Mouse (Mus musculus): ENCODE results near the gene Rgs7bp.

Rgs7bp gene

GRCm38 (mm10) chr13:105008891-105009290 lies 45.8 kb downstream of the Rgs7bp start:
- DNase-seq (ENCODE audit: low spot score) = no peak

- no peak for DNase-seq (ENCODE audit: low spot score)
Observed at GRCm38 (mm10) chr13:105002831-105003157, 51.9 kb downstream of the Rgs7bp start.

GRCm38 (mm10) chr13:105002132-105002830 lies 52.4 kb downstream of the Rgs7bp start:
- DNase-seq (ENCODE audit: low spot score) = no peak

GRCm38 (mm10) chr13:105001714-105002113 lies 53.0 kb downstream of the Rgs7bp start:
- DNase-seq (ENCODE audit: low spot score) = no peak

GRCm38 (mm10) chr13:104988811-104989258 lies 65.9 kb downstream of the Rgs7bp start:
- DNase-seq (ENCODE audit: low spot score) = no peak

- no peak for DNase-seq (ENCODE audit: low spot score)
Observed at GRCm38 (mm10) chr13:104988009-104988540, 66.7 kb downstream of the Rgs7bp start.

- no peak for DNase-seq (ENCODE audit: low spot score)
Observed at GRCm38 (mm10) chr13:104985691-104986090, 69.0 kb downstream of the Rgs7bp start.

- no peak for DNase-seq (ENCODE audit: low spot score)
Observed at GRCm38 (mm10) chr13:104983989-104984388, 70.7 kb downstream of the Rgs7bp start.

GRCm38 (mm10) chr13:104982781-104983353 lies 71.9 kb downstream of the Rgs7bp start:
- no peak for DNase-seq (ENCODE audit: low spot score)

- no peak for DNase-seq (ENCODE audit: low spot score)
Observed at GRCm38 (mm10) chr13:104978176-104978575, 76.6 kb downstream of the Rgs7bp start.

- DNase-seq (ENCODE audit: low spot score) = no peak
Observed at GRCm38 (mm10) chr13:104967486-104967885, 87.2 kb downstream of the Rgs7bp start.

GRCm38 (mm10) chr13:104963716-104964115 lies 91.0 kb downstream of the Rgs7bp start:
- no peak for DNase-seq (ENCODE audit: low spot score)

- DNase-seq (ENCODE audit: low spot score) = no peak
Observed at GRCm38 (mm10) chr13:104962716-104963411, 91.9 kb downstream of the Rgs7bp start.

GRCm38 (mm10) chr13:104962166-104962565 lies 92.6 kb downstream of the Rgs7bp start:
- no peak for DNase-seq (ENCODE audit: low spot score)

- DNase-seq (ENCODE audit: low spot score) = no peak
Observed at GRCm38 (mm10) chr13:104960951-104961715, 93.6 kb downstream of the Rgs7bp start.

GRCm38 (mm10) chr13:104960206-104960928 lies 94.4 kb downstream of the Rgs7bp start:
- DNase-seq (ENCODE audit: low spot score) = no peak

GRCm38 (mm10) chr13:104959733-104960132 lies 95.0 kb downstream of the Rgs7bp start:
- DNase-seq (ENCODE audit: low spot score) = no peak

- DNase-seq (ENCODE audit: low spot score) = peak; percentile 77
Observed at GRCm38 (mm10) chr13:104947958-104948357, 106.8 kb downstream of the Rgs7bp start.

- DNase-seq (ENCODE audit: low spot score) = no peak
Observed at GRCm38 (mm10) chr13:104940483-104940882, 114.2 kb downstream of the Rgs7bp start.

- DNase-seq (ENCODE audit: low spot score) = no peak
Observed at GRCm38 (mm10) chr13:104939856-104940255, 114.9 kb downstream of the Rgs7bp start.

- no peak for DNase-seq (ENCODE audit: low spot score)
Observed at GRCm38 (mm10) chr13:104938966-104939593, 115.7 kb downstream of the Rgs7bp start.

Measured in layer of hippocampus, adult 9-10 months (tissue).